Mouse (Mus musculus): ENCODE measurements around the gene Trpc7. TPM values are rescaled to one million over a fixed set of nuclear protein-coding genes. Genes with fewer than 3 reads are reported as not detected.

Trpc7 gene
- polyA plus RNA-seq (2014; fragmentation: Illumina TruSeq; extraction: RNeasy Lipid Tissue Mini Kit (QIAGEN cat#74804)): not detected

DNA sequence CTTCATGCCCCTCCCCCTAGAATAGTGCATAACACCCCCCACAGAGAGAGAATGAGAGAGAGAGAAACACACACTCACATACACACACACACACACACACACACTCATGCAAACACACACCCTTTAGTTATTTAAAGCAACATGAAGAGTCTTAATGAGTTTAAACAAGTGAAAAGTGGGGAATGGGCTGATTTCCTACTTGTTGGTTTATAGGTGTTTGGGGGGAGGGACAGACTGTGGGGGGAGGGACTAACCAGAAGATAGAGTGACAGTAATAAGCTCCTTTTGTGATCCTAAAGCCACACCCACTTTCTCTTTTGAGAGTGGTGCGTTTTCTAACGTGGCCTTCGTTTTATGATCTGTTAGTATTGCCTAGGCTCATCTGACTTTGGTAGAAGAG is at the start of gene Trpc7:
Trpc7 (minus strand) TSS at position 101 of the 400 bp plus-strand sequence.

DNA sequence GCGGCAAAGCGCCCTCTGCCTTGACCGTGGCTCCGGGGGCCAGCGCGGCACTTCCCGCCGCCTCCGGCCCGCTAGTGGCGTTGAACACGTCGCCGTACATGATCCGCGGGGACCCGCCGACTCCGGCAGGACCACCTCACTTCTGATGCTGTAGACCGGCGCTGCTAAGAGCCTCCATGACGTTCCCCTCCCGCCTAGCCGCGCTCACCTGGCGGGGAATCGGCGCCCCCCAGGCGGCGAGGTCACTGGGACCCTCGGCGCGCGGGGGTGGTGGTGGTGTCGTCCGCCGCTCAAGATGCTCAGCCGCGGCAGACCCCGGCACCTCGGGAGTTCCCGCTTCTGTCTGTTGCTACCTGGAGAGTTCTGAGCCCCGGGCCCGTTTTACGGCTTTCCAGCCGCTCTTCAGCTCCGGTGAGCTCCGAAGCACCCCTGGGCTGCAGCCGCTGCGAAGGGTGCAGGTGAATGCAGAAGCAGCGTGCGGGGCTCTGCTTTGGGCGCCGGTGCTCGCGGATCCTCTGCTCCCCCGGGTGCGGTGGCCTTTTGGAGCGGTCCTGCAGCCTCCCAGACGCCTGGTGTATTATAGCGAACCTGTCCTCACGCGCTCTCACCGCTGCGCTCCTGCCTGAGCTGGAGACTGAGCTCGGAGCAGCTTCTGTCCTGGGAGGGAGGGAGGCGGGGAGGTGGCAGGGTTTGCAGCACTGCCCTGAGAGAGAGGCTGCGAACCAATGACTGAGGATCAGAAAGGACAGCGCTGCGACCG is 142.4 kb downstream of the Trpc7 start, which contains the start of gene Gm45623:
Gm45623 (minus strand) TSS at position 636 of the 760 bp plus-strand sequence.

Other genes with a start within 250 kb of the Trpc7 start
- 92.4 TPM for gene Smad5, start 193.0 kb downstream of the Trpc7 start, polyA plus RNA-seq (2014; fragmentation: Illumina TruSeq; extraction: RNeasy Lipid Tissue Mini Kit (QIAGEN cat#74804))
- gene Gm45623, start 142.2 kb downstream of the Trpc7 start, polyA plus RNA-seq (2014; fragmentation: Illumina TruSeq; extraction: RNeasy Lipid Tissue Mini Kit (QIAGEN cat#74804)): not detected